Mouse (Mus musculus) kidney, adult 2 months (tissue): ENCODE measurements around the gene 5330417H12Rik.

ENCODE experiments used
- CTCF ChIP-seq: fragments of 200-500 bp; conservative IDR thresholded peaks from 2 replicates; pipeline ENCODE4 v1.5.1; 2011; ENCODE audit warnings: low read depth, mild to moderate bottlenecking, control low read depth, low read length, moderate library complexity, mixed read lengths; ENCODE audit not compliant: insufficient read depth, insufficient read length
- POLR2A ChIP-seq: fragments of 200-500 bp; IDR thresholded peaks from one replicate; pipeline ENCODE4 v1.6.1; 2011; ENCODE audit warnings: low read depth, low read length, control low read depth

DNA sequence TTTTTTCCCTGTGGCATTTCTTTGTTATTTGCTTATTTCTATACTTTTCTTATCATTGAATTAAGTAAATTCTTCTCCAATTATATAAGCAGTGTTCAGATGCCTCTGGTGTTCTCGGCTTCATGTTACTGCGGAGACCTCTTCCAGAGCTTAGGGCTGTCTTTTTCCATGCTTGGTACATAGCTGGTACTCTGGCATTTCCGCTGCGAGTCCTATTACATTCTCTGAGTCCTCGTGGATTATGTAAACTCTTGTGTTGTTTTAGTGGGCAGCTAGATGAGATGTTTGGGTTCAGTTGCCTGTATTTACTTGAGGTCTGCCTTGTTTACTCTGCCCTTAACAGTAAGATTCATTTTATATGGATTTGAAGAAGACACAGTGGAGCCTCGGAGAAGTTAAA lies 820 bp upstream of the 5330417H12Rik start:
- TF ChIP-seq CTCF (no peak), POLR2A (no peak)
